Mouse (Mus musculus): Measurements from ENCODE around the gene Nt5dc2.

Gene Nt5dc2

GRCm38 (mm10) chr14:31132491-31132975 lies 1.7 kb downstream of the Nt5dc2 start:
- in situ Hi-C loops (cut with MboI; ENCODE audit: low pct_unique_long_range_greater_than_20kb in 1 of 2, low sequenced_read_pairs in 2 of 2, unreplicated experiment in 1 of 2), result no loop called here

- in situ Hi-C loops (cut with MboI; ENCODE audit: low pct_unique_long_range_greater_than_20kb in 1 of 2, low sequenced_read_pairs in 2 of 2, unreplicated experiment in 1 of 2), result no loop called here
These were observed 2.3 kb downstream of the Nt5dc2 start for GRCm38 (mm10) chr14:31133023-31133665.

GRCm38 (mm10) chr14:31134015-31135000 lies 3.5 kb downstream of the Nt5dc2 start:
- in situ Hi-C loops (cut with MboI; ENCODE audit: low pct_unique_long_range_greater_than_20kb in 1 of 2, low sequenced_read_pairs in 2 of 2, unreplicated experiment in 1 of 2), result no loop called here

GRCm38 (mm10) chr14:31135495-31136410 lies 4.9 kb downstream of the Nt5dc2 start:
- in situ Hi-C loops (cut with MboI; ENCODE audit: low pct_unique_long_range_greater_than_20kb in 1 of 2, low sequenced_read_pairs in 2 of 2, unreplicated experiment in 1 of 2), result no loop called here

GRCm38 (mm10) chr14:31136411-31137280 lies 5.8 kb downstream of the Nt5dc2 start:
- in situ Hi-C loops (cut with MboI; ENCODE audit: low pct_unique_long_range_greater_than_20kb in 1 of 2, low sequenced_read_pairs in 2 of 2, unreplicated experiment in 1 of 2), result no loop called here

- in situ Hi-C loops (cut with MboI; ENCODE audit: low pct_unique_long_range_greater_than_20kb in 1 of 2, low sequenced_read_pairs in 2 of 2, unreplicated experiment in 1 of 2), result no loop called here
These were observed 6.4 kb downstream of the Nt5dc2 start for GRCm38 (mm10) chr14:31137281-31137595.

- in situ Hi-C loops (cut with MboI; ENCODE audit: low pct_unique_long_range_greater_than_20kb in 1 of 2, low sequenced_read_pairs in 2 of 2, unreplicated experiment in 1 of 2), result no loop called here
These were observed 6.9 kb downstream of the Nt5dc2 start for GRCm38 (mm10) chr14:31137791-31138190.

GRCm38 (mm10) chr14:31138219-31138896 lies 7.5 kb downstream of the Nt5dc2 start:
- in situ Hi-C loops (cut with MboI; ENCODE audit: low pct_unique_long_range_greater_than_20kb in 1 of 2, low sequenced_read_pairs in 2 of 2, unreplicated experiment in 1 of 2), result no loop called here

GRCm38 (mm10) chr14:31138897-31139429 lies 8.1 kb downstream of the Nt5dc2 start:
- in situ Hi-C loops (cut with MboI; ENCODE audit: low pct_unique_long_range_greater_than_20kb in 1 of 2, low sequenced_read_pairs in 2 of 2, unreplicated experiment in 1 of 2), result no loop called here

- in situ Hi-C loops (cut with MboI; ENCODE audit: low pct_unique_long_range_greater_than_20kb in 1 of 2, low sequenced_read_pairs in 2 of 2, unreplicated experiment in 1 of 2), result no loop called here
These were observed 8.8 kb downstream of the Nt5dc2 start for GRCm38 (mm10) chr14:31139666-31140065.

- in situ Hi-C loops (cut with MboI; ENCODE audit: low pct_unique_long_range_greater_than_20kb in 1 of 2, low sequenced_read_pairs in 2 of 2, unreplicated experiment in 1 of 2), result no loop called here
These were observed 9.3 kb downstream of the Nt5dc2 start for GRCm38 (mm10) chr14:31140141-31140540.

GRCm38 (mm10) chr14:31141011-31141410 lies 10.2 kb downstream of the Nt5dc2 start:
- in situ Hi-C loops (cut with MboI; ENCODE audit: low pct_unique_long_range_greater_than_20kb in 1 of 2, low sequenced_read_pairs in 2 of 2, unreplicated experiment in 1 of 2), result no loop called here

- in situ Hi-C loops (cut with MboI; ENCODE audit: low pct_unique_long_range_greater_than_20kb in 1 of 2, low sequenced_read_pairs in 2 of 2, unreplicated experiment in 1 of 2), result no loop called here
These were observed 14.8 kb downstream of the Nt5dc2 start for GRCm38 (mm10) chr14:31145694-31146093.

GRCm38 (mm10) chr14:31160196-31161150 lies 29.6 kb downstream of the Nt5dc2 start:
- in situ Hi-C loops (cut with MboI; ENCODE audit: low pct_unique_long_range_greater_than_20kb in 1 of 2, low sequenced_read_pairs in 2 of 2, unreplicated experiment in 1 of 2), result no loop called here

GRCm38 (mm10) chr14:31161191-31161590 lies 30.3 kb downstream of the Nt5dc2 start:
- in situ Hi-C loops (cut with MboI; ENCODE audit: low pct_unique_long_range_greater_than_20kb in 1 of 2, low sequenced_read_pairs in 2 of 2, unreplicated experiment in 1 of 2), result no loop called here

- in situ Hi-C loops (cut with MboI; ENCODE audit: low pct_unique_long_range_greater_than_20kb in 1 of 2, low sequenced_read_pairs in 2 of 2, unreplicated experiment in 1 of 2), result no loop called here
These were observed 30.8 kb downstream of the Nt5dc2 start for GRCm38 (mm10) chr14:31161638-31162037.

Data from mouse embryonic stem cell (cell line).